Mouse (Mus musculus) cerebellum, adult 2 months (tissue): ENCODE measurements at regions not wholly inside any gene's neighbourhood (a gene's known extent, or its start where the extent isn't known, plus 50 kb on each side); places are given as distances from the start of the nearest gene placed in this dataset.
"Not testable (repeated sequence)": the region's sequence is repeated elsewhere in the genome, so short reads cannot be mapped to it uniquely, and the experiment has no call there.

ENCODE experiments used
- DNase-seq, 2 experiments: peaks; one replicate each; pipeline ENCODE4 v3.0.0; 2021
- H3K27ac ChIP-seq: fragments of 200-500 bp; 2 replicates; pipeline ENCODE4 v1.5.1; 2012; ENCODE audit warnings: low read length, control low read depth, inconsistent platforms; ENCODE audit not compliant: insufficient read depth
- H3K27me3 ChIP-seq: fragments of 200-500 bp; 2 replicates; pipeline ENCODE4 v1.6.1; 2012; ENCODE audit warnings: inconsistent platforms, mild to moderate bottlenecking, low read length, moderate library complexity; ENCODE audit not compliant: control insufficient read depth, insufficient read depth
- H3K4me1 ChIP-seq: fragments of 200-500 bp; 2 replicates; pipeline ENCODE4 v1.6.1; 2011; ENCODE audit warnings: low read length; ENCODE audit not compliant: control insufficient read depth, insufficient read depth
- H3K4me3 ChIP-seq: fragments of 200-500 bp; replicated peaks from 2 replicates; pipeline ENCODE3; 2011; ENCODE audit warnings: mild to moderate bottlenecking, low read depth, low read length, control low read depth; ENCODE audit not compliant: insufficient read depth
- CTCF ChIP-seq: fragments of 200-500 bp; IDR thresholded peaks from 2 replicates; pipeline ENCODE4 v1.5.1; 2011; ENCODE audit warnings: low read depth, mild to moderate bottlenecking, control low read depth, low read length, moderate library complexity, borderline replicate concordance; ENCODE audit not compliant: insufficient read depth
- POLR2A ChIP-seq: fragments of 200-500 bp; IDR thresholded peaks from 2 replicates; pipeline ENCODE4 v1.6.1; 2011; ENCODE audit warnings: low read length, control low read depth, borderline replicate concordance; ENCODE audit not compliant: insufficient read depth
- WGBS: fragments of 180-500 bp; shearing (Covaris S2); methylation state at CpG from one replicate; pipeline ENCODE4 v1.1.7; 2018; 5-methylcytosine and 5-hydroxymethylcytosine counted together

DNA sequence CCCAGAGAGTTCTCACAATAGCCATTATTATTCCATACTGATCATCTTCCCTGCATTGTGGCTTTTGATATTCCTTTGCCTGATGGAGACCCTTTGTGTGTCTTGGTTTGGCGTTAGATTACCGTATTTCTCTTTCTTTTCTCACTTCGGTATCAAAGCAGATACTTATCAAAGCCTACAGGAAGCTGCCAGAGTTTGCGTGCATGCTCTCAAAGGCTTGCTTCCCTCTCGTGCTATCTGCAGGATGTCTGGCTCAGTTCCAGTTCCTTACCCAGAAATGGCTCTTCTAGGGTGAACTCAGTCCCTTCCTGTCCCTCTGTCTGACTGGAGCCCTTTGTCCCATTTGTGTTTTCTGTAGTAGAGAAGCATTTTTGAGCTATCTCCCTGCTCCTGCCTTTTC lies 124.5 kb upstream of the Stt3b start:
- DNase-seq, result no peak
- WGBS, result 9% methylated on average over 5 of the region's 5 CpGs
- Histone ChIP-seq H3K27me3 (no peaks in the 10 kb centered on the region; the same call in 1 of the 2 replicates), H3K27ac (no peak overlapping the region), H3K4me1 (no peaks in the 10 kb centered on the region), H3K4me3 (no peak overlapping the region)
- TF ChIP-seq POLR2A (no peak), CTCF (no peak)

DNA sequence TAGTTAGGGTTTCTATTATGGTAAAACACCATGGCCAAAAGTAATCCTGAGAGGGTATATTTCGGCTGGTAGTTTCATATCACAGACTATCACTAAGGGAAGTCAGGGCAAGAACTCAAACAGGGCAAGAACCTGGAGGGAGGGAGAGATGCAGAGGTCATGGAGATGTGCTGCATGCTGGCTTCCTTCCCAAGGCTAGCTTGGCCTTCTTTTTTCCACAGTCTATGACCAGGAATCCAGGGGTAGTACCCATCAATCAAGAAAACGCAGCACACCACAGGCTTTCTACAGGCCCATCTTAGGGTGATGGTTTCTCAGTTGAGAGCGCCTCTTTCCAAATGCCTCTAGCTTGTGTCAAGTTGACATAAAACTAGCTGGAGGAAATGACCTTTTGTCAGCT lies 126.1 kb upstream of the Stt3b start:
- Histone ChIP-seq H3K4me3 (no peak overlapping the region), H3K27me3 (no peaks in the 10 kb centered on the region; the same call in 1 of the 2 replicates), H3K4me1 (no peaks in the 10 kb centered on the region), H3K27ac (no peak overlapping the region)
- no peak for DNase-seq
- 86% methylated on average over 3 of the region's 3 CpGs for WGBS
- TF ChIP-seq CTCF, result no peak
- no peak for TF ChIP-seq POLR2A

DNA sequence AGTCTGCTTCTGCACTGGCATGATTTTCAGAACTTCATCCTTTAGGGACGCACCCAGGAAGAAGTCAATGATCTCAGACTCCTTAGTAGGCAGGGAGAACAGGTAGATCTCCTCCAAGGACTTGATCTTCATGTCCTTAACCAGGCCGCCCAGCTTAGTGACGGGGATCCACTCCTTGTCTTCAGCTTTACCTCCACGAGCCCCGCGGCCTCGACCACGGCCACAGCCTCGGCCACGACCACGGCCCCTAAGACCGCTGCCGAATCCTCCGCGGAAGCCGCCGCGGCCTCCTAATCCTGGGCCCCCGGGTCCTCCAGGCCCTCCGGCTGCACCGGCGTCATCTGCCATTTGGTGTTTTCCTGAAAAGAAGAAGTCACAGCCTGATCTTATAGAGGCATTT lies 128.0 kb upstream of the Stt3b start:
- H3K4me1 ChIP-seq, DNase-seq, H3K27me3 ChIP-seq, H3K27ac ChIP-seq, H3K4me3 ChIP-seq: not testable (repeated sequence)
- 98% methylated on average over 22 of the region's 22 CpGs for WGBS

DNA sequence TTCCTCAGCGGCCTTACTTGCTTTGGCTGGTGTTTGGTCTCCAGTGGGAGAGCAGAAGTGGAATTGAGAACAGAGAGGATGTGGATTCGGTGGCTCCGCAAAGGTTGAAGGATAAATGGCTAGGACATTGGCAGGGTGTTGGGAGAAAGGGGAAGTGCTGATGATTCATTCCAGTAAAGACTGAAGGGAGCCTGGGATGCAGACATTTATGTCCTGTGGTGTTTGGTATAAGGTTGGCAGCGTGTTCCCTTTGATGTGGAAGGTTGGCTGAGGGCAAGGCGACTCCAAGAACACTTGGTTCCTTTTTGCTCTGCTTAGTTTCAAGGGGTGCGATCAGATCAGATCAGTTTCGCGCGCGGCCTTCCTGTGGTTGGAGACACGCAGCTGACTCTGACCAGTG lies 136.5 kb upstream of the Stt3b start:
- TF ChIP-seq POLR2A (no peak), CTCF (no peak)
- H3K4me1 ChIP-seq, result no peaks in the 10 kb centered on the region
- no peak for DNase-seq
- 81% methylated on average over 11 of the region's 11 CpGs for WGBS
- no peaks in the 10 kb centered on the region for H3K27me3 ChIP-seq
- H3K27ac ChIP-seq, result no peak overlapping the region
- H3K4me3 ChIP-seq, result no peak overlapping the region

DNA sequence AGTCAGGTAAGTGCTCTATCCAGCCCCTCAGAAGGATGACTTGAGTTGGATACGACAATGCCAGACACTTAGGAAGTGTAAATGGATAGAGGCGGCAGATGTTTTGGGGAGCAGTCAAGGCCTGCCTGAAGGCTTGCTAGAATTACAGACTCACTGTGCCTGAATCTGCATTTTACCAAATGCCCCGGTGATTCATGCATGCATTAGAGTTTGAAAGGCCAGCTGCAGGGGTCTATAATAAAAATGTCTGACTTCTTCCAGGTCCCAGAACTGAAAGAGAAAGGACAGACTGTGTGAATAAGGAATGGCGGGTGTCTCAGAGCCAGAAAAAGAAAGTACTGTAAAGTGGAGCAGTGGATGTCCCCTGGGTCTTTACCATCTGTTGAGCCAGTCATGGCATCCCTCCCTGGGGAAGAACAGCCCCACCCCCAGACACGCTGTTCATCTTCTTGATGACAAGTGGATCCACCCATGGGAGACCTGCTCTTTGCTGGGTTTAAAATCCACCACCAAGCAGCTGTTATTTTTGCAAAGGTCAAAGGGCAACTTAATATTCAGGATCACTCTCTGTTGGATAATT lies 140.6 kb upstream of the Stt3b start:
- no peak for DNase-seq
- Histone ChIP-seq H3K27ac (no peak overlapping the region), H3K4me3 (no peak overlapping the region), H3K27me3 (no peaks in the 10 kb centered on the region), H3K4me1 (no peaks in the 10 kb centered on the region)
- WGBS, result 39% methylated on average over 5 of the region's 5 CpGs
- TF ChIP-seq POLR2A (no peak), CTCF (no peak)

DNA sequence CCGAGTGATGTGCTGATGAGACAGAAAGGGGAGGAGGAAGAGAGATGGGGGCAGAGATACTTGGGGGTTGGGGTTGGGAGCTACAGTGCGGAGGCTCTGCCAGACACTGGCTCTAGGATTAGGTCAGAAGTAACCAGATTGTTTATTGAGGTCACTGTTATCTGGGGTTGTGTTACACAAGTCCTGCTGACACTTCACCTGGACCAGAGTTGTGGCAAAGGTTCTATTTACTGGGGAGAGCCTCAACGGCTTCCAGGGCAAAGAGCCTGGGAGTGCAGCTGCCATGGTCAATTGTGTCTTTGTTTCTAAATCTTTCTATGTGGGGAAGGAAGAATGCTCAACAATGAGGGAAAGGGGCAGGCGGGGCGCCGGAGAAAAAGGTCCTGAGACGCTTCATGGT lies 144.6 kb upstream of the Stt3b start:
- Histone ChIP-seq H3K27me3 (no peaks in the 10 kb centered on the region), H3K4me3 (no peak overlapping the region), H3K27ac (no peak overlapping the region), H3K4me1 (no peaks in the 10 kb centered on the region)
- DNase-seq, result no peak
- WGBS, result 77% methylated on average over 7 of the region's 7 CpGs
- TF ChIP-seq CTCF (no peak), POLR2A (no peak)

DNA sequence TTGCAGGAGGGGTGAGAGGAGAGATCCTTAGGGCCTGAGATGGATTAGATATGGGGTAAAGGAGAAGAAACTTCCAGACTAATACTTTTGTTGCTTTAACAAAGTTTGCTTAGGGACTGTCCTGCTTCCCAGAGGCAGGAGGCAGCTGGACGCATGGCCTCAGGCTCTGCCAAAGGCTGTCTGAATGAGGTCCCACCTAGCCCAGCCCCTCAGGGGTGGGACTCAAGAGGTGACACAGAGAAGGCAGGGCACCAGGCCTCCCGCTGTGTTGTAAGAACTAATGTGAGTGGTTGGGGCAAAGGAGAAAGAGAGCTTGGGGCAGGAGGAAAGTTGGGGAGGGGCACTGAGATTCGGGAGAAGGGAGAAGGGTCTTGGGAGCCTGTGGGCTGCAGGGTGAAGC lies 145.9 kb upstream of the Stt3b start:
- H3K4me1 ChIP-seq, result no peaks in the 10 kb centered on the region
- no peaks in the 10 kb centered on the region for H3K27me3 ChIP-seq
- TF ChIP-seq POLR2A (no peak), CTCF (no peak)
- no peak overlapping the region for H3K27ac ChIP-seq
- no peak overlapping the region for H3K4me3 ChIP-seq
- WGBS, result 54% methylated on average over 3 of the region's 3 CpGs
- DNase-seq, result no peak

DNA sequence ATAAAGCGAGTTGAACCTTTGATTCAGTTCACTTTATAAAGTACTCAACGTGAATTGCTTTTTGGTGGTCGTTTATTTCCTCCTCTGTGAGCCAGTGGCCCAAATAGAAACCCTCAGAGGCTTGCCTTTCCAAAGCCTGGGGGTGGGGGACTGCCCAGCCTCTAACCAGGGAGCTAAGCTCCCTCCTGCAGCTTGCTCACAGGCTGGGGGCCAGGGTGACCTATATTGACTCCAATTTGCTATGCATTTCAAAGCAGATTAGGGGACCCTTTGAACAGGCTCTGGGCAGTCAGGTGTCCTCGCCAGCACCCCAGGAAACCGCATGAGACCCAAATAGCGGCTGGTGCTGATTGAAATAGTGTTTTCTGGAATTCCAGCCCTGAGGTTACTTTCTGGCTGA lies 146.4 kb upstream of the Stt3b start:
- Histone ChIP-seq H3K27ac (no peak overlapping the region), H3K4me3 (no peak overlapping the region), H3K4me1 (no peaks in the 10 kb centered on the region), H3K27me3 (no peaks in the 10 kb centered on the region)
- WGBS, result 33% methylated on average over 6 of the region's 6 CpGs
- no peak for DNase-seq
- TF ChIP-seq CTCF (no peak), POLR2A (no peak)
